Mouse (Mus musculus): ENCODE results near the gene Faim. TPM values are rescaled to one million over a fixed set of nuclear protein-coding genes. Genes with fewer than 3 reads are reported as not detected.

Faim gene
- 1 to 10 TPM; 2.2 to 2.9 TPM for total RNA-seq (2021)
- long read RNA-seq, experiment 1, transcript Faim-201 (5 exons, 1,019 nt), result major isoform, 5 of 7 reads
- long read RNA-seq, experiment 1, partial matches to known transcripts, result 1 of 7 reads
- long read RNA-seq, experiment 1, other reads (novel, unspliced or antisense), result 1 of 7 reads
- long read RNA-seq, experiment 2, partial matches to known transcripts, result 0 of 3 reads
- long read RNA-seq, experiment 2, other reads (novel, unspliced or antisense), result 0 of 3 reads

GRCm38 (mm10) chr9:98985800-98986475 lies at the start of gene Faim:
Gene Faim, plus strand, starts transcription at chr9:98986373.
- DNase-seq, result peak; percentile 98

GRCm38 (mm10) chr9:98939290-98939689 lies 46.9 kb upstream of the Faim start:
- no peak for DNase-seq

- DNase-seq, result no peak
These were observed 33.8 kb upstream of the Faim start for GRCm38 (mm10) chr9:98952171-98953050.

- no peak for DNase-seq
These were observed 32.9 kb upstream of the Faim start for GRCm38 (mm10) chr9:98953291-98953690.

- no peak for DNase-seq
These were observed 32.3 kb upstream of the Faim start for GRCm38 (mm10) chr9:98953830-98954229.

GRCm38 (mm10) chr9:98954391-98955102 lies 31.6 kb upstream of the Faim start:
- no peak for DNase-seq

- no peak for DNase-seq
These were observed 31.0 kb upstream of the Faim start, which contains the start of gene Foxl2 for GRCm38 (mm10) chr9:98955103-98955715. Gene Foxl2, plus strand, starts transcription at chr9:98955288.

- DNase-seq, result no peak
These were observed 30.4 kb upstream of the Faim start for GRCm38 (mm10) chr9:98955716-98956224.

GRCm38 (mm10) chr9:98956591-98957381 lies 29.4 kb upstream of the Faim start:
- no peak for DNase-seq

- DNase-seq, result no peak
These were observed 28.3 kb upstream of the Faim start for GRCm38 (mm10) chr9:98957751-98958351.

- DNase-seq, result no peak
These were observed 27.5 kb upstream of the Faim start for GRCm38 (mm10) chr9:98958628-98959027.

GRCm38 (mm10) chr9:98959851-98960250 lies 26.3 kb upstream of the Faim start:
- DNase-seq, result no peak

GRCm38 (mm10) chr9:98960348-98960747 lies 25.8 kb upstream of the Faim start:
- no peak for DNase-seq

- no peak for DNase-seq
These were observed 24.3 kb upstream of the Faim start for GRCm38 (mm10) chr9:98961591-98962477.

- no peak for DNase-seq
These were observed 23.6 kb upstream of the Faim start for GRCm38 (mm10) chr9:98962478-98963142.

- no peak for DNase-seq
These were observed 22.5 kb upstream of the Faim start for GRCm38 (mm10) chr9:98963661-98964060.

GRCm38 (mm10) chr9:98965084-98965483 lies 21.1 kb upstream of the Faim start:
- DNase-seq, result no peak

- DNase-seq, result no peak
These were observed 13.1 kb upstream of the Faim start for GRCm38 (mm10) chr9:98973101-98973521.

GRCm38 (mm10) chr9:98973561-98973960 lies 12.6 kb upstream of the Faim start:
- DNase-seq, result no peak

Data from gastrocnemius, postnatal 25 days (tissue).